Mouse (Mus musculus) small intestine, adult 2 months (tissue): ENCODE measurements around the gene Adam30. TPM values are rescaled to one million over a fixed set of nuclear protein-coding genes. Genes with fewer than 3 reads are reported as not detected.

Experiments
- H3K27ac ChIP-seq: fragments of 200-500 bp; 2 replicates; pipeline ENCODE4 v1.5.1; 2012; ENCODE audit warnings: low read depth, low read length, control low read depth, inconsistent platforms; ENCODE audit not compliant: insufficient read depth
- H3K27me3 ChIP-seq: fragments of 200-500 bp; 2 replicates; pipeline ENCODE4 v1.6.1; 2012; ENCODE audit warnings: mild to moderate bottlenecking, moderate library complexity, low read length, inconsistent platforms; ENCODE audit not compliant: control insufficient read depth, insufficient read depth
- H3K36me3 ChIP-seq: fragments of 200-500 bp; 2 replicates; pipeline ENCODE4 v1.6.1; 2012; ENCODE audit warnings: mild to moderate bottlenecking, low read length, control low read depth, inconsistent platforms; ENCODE audit not compliant: control insufficient read depth, insufficient read depth
- H3K4me1 ChIP-seq: fragments of 200-500 bp; 2 replicates; pipeline ENCODE4 v1.6.1; 2012; ENCODE audit warnings: low read length, inconsistent platforms, mixed read lengths; ENCODE audit not compliant: control insufficient read depth, insufficient read depth, insufficient read length
- H3K4me3 ChIP-seq: fragments of 200-500 bp; 2 replicates; pipeline ENCODE4 v1.5.1; 2012; ENCODE audit warnings: low read depth, mild to moderate bottlenecking, control low read depth, inconsistent platforms, low read length, moderate library complexity
- CTCF ChIP-seq: fragments of 200-500 bp; IDR thresholded peaks from 2 replicates; pipeline ENCODE4 v1.5.1; 2012; ENCODE audit warnings: low read depth, mild to moderate bottlenecking, control low read depth, inconsistent platforms, low read length, moderate library complexity, mixed read lengths; ENCODE audit not compliant: insufficient replicate concordance, insufficient read length; ENCODE audit errors: extremely low read depth
- POLR2A ChIP-seq: fragments of 200-500 bp; IDR thresholded peaks from 2 replicates; pipeline ENCODE4 v1.6.1; 2012; ENCODE audit warnings: low read depth, mild to moderate bottlenecking, control low read depth, inconsistent platforms, low read length, moderate library complexity
- WGBS: fragments of 180-500 bp; shearing (Covaris S2); methylation state at CpG from one replicate; pipeline ENCODE4 v1.1.7; 2018; 5-methylcytosine and 5-hydroxymethylcytosine counted together
- polyA plus RNA-seq: library from polyadenylated mRNA; depleted of rRNA; stranded (reverse); fragments of >200 nt; gene quantifications from 2 replicates; pipeline ENCODE4 v1.2.3, GENCODE M21; 2012; rRNA removed

The Adam30 gene
- polyA plus RNA-seq, 1 experiment = not detected

GRCm38 (mm10) chr3:98211301-98212081 is 51.1 kb downstream of the Adam30 start:
- H3K36me3 ChIP-seq = no peaks in the 10 kb centered on the region
- 0 out of 2 replicates have a peak, but pooled peaks cover 3% of the 10 kb centered on the region for H3K4me1 ChIP-seq
- 0 out of 2 replicates have a peak, but pooled peaks cover 2% of the 10 kb centered on the region for H3K27me3 ChIP-seq
- no peak overlapping the region for H3K27ac ChIP-seq
- H3K4me3 ChIP-seq = no peak overlapping the region
- TF ChIP-seq POLR2A = no peak
- no peak for TF ChIP-seq CTCF
- 65% methylated on average over 7 of the region's 7 CpGs for WGBS

Other genes starting within 250 kb of the Adam30 start
- 5.6 and 6.6 TPM in 2 replicates for gene Notch2, start 147.1 kb upstream of the Adam30 start, polyA plus RNA-seq
- 30.1 and 67.3 TPM in 2 replicates for gene Reg4, start 61.5 kb downstream of the Adam30 start, polyA plus RNA-seq
- 4.2 and 5.1 TPM in 2 replicates for gene Hmgcs2, start 119.8 kb downstream of the Adam30 start, polyA plus RNA-seq
- 18.4 and 35.8 TPM in 2 replicates for gene Phgdh, start 179.4 kb downstream of the Adam30 start, polyA plus RNA-seq
- 0.71 and 0.89 TPM in 2 replicates for gene Zfp697, start 221.8 kb downstream of the Adam30 start, polyA plus RNA-seq